Mouse (Mus musculus): Measurements from ENCODE around the gene Zscan22. TPM values are rescaled to one million over a fixed set of nuclear protein-coding genes. Genes with fewer than 3 reads are reported as not detected.
"Not testable (repeated sequence)": the region's sequence is repeated elsewhere in the genome, so short reads cannot be mapped to it uniquely, and the experiment has no call there.

Gene Zscan22
- polyA plus RNA-seq (2015; fragmentation: Nextera tagmentation; extraction: Ambion mirVana): 13.8 TPM in 2 replicates

DNA sequence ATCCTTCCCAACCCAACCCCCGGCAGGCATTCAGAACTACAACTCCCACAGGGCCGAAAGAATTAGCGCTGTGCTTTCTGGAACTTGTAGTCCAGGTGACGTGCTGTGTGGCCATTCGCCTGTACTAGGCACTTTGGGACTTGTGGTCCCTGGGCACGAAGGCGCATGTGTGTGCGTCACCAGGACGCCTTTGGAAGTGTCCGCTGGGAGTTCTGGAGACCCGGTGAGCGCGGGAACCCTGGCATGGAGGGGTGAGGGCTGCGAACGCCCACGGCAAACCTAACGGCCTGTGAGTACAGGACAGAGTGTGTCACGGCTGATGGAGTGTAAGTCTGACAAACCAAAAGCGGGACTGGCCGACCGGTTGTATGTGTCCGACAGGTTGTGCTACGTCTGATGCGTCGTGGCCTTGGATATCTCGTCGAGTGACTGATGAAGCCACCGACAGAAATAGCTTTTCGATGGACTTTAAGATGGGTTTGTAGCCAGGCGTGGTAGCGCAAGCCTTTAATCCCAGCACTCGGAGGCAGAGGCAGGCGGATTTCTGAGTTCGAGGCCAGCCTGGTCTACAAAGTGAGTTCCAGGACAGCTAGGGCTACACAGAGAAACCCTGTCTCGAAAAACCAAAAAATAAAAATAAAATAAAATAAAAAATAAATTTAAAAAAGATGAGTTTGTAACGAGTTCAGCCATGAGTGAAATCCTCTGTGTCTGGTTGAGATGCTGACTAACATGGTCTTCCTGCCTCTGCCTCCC lies at the start of gene Zscan22:
Gene Zscan22, plus strand, starts transcription at position 161 of the 756 bp plus-strand sequence.
- H3K9ac ChIP-seq (replicated peaks): peak within 1 kb of the TSS; percentile 61
- ATAC-seq (replicated peaks): peak; percentile 99
- peak within 1 kb of the TSS; percentile 57 for H3K4me3 ChIP-seq
- peak within 1 kb of the TSS; percentile 47 for H3K4me2 ChIP-seq (replicated peaks)
- 6% methylated on average over 36 of the region's 36 CpGs for WGBS
- H3K27me3 ChIP-seq: no peaks in the 10 kb centered on the region
- no peaks in the 10 kb centered on the region for H3K9me3 ChIP-seq
- H3K36me3 ChIP-seq: 0 out of 2 replicates have a peak, but pooled peaks cover 4% of the 10 kb centered on the region
- peaks cover 9% of the 10 kb centered on the region for H3K4me1 ChIP-seq
- no peak within 1 kb of the TSS for H3K27ac ChIP-seq (replicated peaks)

DNA sequence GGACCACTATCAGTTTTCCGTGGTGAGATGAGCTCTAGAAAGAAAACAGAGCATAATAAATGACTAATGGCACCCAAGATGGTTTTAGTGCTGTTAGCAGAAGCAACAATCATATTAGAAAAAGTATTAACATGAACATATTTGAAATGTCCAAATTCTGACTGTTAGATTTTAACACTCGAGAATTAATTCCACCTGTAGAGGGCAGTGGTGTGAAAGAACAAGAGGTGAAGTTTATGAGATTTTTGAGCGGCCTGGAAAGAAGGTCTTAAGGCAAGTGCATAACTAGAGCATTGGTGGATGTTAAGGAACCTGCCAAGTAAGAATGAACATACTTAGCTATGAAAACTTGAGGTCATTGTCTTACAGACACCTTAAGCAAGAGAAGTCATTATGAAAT lies 23.3 kb upstream of the Zscan22 start:
- Histone ChIP-seq H3K9ac (replicated peaks) (no peak overlapping the region), H3K4me2 (replicated peaks) (no peak overlapping the region), H3K27ac (replicated peaks) (no peak overlapping the region), H3K36me3 (no peaks in the 10 kb centered on the region), H3K4me1 (no peaks in the 10 kb centered on the region), H3K9me3 (no peaks in the 10 kb centered on the region), H3K4me3 (no peak overlapping the region), H3K27me3 (no peaks in the 10 kb centered on the region)
- no peak for ATAC-seq (replicated peaks)
- 35% methylated on average over 3 of the region's 3 CpGs for WGBS

DNA sequence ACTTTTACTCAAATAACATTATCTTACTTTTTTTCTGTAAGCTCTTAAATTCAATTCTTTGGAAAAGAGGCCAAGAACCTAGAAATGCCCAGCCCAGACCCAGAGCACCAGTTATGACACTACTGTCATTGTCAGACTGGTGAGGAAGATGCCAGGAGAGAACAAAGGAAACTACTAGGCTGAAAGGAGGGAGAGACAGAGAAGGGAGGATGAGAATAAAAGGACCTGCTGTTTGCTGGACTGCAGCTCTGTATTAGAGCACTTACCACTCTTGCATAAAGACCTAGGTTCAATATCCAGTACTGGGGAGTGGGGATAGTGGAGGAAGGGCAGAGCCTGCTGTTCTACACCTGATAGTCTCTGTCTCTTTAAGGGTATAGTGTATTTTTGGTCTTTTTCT lies 17.6 kb upstream of the Zscan22 start:
- Histone ChIP-seq H3K9ac (replicated peaks) (no peak overlapping the region), H3K36me3 (peaks cover 12% of the 10 kb centered on the region), H3K4me1 (peaks cover 18% of the 10 kb centered on the region), H3K4me2 (replicated peaks) (peak overlapping the region; percentile 80; the same call in 1 of the 2 replicates), H3K9me3 (no peaks in the 10 kb centered on the region), H3K27ac (replicated peaks) (no peak overlapping the region), H3K27me3 (no peaks in the 10 kb centered on the region), H3K4me3 (no peak overlapping the region)
- no peak; the same call in 1 of the 2 replicates for ATAC-seq (replicated peaks)

DNA sequence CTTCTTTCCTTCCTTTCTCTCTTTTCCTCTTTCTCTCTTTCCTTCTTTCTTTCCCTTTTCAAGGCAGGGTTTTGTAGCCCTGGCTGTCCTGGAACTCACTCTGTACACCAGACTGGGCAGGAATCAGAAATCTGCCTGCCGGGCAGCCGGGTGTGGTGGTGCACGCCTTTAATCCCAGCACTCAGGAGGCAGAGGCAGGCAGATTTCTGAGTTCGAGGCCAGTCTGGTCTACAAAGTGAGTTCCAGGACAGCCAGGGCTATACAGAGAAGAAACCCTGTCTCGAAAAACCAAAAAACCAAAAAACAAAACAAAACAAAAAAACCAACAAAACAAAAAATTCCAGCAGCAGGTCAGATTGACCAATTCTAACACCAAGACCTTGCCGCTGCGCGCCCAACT lies 17.1 kb upstream of the Zscan22 start:
- not testable (repeated sequence) for H3K27me3 ChIP-seq; H3K9me3 ChIP-seq; H3K27ac ChIP-seq (replicated peaks)
- peak overlapping the region; percentile 88 for H3K9ac ChIP-seq (replicated peaks)
- H3K4me1 ChIP-seq: peaks cover 18% of the 10 kb centered on the region
- peak overlapping the region; percentile 83 for H3K4me3 ChIP-seq
- WGBS: 43% methylated on average over 8 of the region's 8 CpGs
- H3K36me3 ChIP-seq: peaks cover 17% of the 10 kb centered on the region
- peak overlapping the region; percentile 80 for H3K4me2 ChIP-seq (replicated peaks)
- ATAC-seq (replicated peaks): peak; percentile 53

DNA sequence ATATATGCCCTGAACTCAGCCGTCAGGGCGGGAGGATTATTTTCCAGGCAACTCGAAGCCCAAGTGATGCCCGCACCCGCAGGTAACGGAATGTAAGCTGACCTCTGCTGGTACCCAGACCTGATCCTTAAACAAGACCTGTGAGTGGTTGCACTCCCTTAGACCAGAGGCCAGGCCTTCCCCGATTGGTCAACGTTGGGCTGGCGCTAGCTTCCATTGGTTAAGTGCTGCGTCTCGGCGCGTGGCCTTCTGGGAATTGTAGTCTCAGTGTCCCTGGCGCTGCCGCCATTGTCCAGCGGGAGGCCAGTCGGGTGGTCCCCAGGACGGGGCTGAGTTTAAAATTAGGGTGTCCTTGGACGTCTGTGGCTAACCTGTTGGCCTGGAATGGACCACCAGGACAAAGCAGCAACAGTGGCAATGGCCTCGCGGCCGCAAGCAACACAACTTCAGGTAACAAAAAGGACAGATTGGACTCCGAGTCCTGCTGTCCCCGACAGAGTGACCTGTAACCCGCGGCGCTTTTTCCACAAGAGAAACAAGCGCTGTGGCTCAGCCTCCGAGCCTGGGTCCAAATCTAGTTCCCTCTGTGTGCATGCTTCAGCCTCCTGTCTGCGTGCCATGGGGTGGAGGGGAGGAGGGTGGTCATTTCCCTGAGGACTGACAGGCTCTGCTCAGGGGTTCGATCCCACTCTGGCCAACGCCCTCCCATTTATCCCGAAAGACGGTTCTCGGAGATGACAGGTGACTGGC lies 16.5 kb upstream of the Zscan22 start, which contains the start of gene Zfp128:
Gene Zfp128, plus strand, starts transcription at position 267 of the 750 bp plus-strand sequence.
- peaks cover 23% of the 10 kb centered on the region for H3K36me3 ChIP-seq
- H3K27me3 ChIP-seq: no peaks in the 10 kb centered on the region
- peak within 1 kb of the TSS; percentile 88 for H3K9ac ChIP-seq (replicated peaks)
- H3K4me3 ChIP-seq: peak within 1 kb of the TSS; percentile 83
- H3K9me3 ChIP-seq: no peaks in the 10 kb centered on the region
- H3K27ac ChIP-seq (replicated peaks): peak within 1 kb of the TSS; percentile 45; the same call in 1 of the 2 replicates
- H3K4me1 ChIP-seq: peaks cover 18% of the 10 kb centered on the region
- peak within 1 kb of the TSS; percentile 80 for H3K4me2 ChIP-seq (replicated peaks)
- under 1% methylated on average over 35 of the region's 35 CpGs for WGBS
- peak; percentile 99 for ATAC-seq (replicated peaks)

DNA sequence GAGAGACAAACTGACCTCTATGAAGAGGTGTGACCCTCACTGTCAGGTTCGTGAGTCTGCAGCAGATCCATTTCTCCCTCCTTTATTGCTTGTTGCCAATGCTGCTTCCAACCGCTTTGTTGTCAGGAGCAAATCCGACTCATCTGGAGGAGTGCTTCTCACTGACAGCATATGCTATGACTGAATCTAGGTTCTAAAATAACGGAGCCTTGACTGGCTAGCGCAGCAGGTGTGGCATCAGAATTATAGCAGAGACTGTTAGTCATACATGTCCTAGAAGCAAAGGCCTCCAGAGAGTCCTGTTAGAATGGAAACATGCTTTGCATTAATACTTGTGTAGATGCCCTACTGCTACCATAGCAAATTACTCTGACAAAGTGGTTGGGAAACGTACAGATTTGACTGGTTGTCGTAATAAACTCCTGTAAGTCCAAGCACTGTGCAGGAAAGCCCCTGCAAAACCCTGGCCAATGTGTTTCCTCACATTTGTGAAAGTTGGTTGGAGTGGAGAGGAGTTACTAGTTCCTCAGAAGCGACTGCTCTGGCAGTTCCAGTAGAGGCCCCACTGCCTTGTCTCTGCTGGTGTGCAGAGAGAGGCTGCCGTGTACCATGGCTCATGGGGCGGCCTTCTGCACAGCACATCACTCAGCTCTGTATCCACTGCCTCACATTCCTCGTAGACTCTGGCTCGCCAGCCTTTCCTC lies 10.9 kb upstream of the Zscan22 start:
- H3K4me2 ChIP-seq (replicated peaks): no peak overlapping the region
- 93% methylated on average over 12 of the region's 12 CpGs for WGBS
- peaks cover 9% of the 10 kb centered on the region for H3K4me1 ChIP-seq
- H3K9ac ChIP-seq (replicated peaks): no peak overlapping the region
- H3K27ac ChIP-seq (replicated peaks): no peak overlapping the region
- H3K9me3 ChIP-seq: no peaks in the 10 kb centered on the region
- ATAC-seq (replicated peaks): no peak
- no peaks in the 10 kb centered on the region for H3K27me3 ChIP-seq
- no peak overlapping the region for H3K4me3 ChIP-seq
- H3K36me3 ChIP-seq: peaks cover 75% of the 10 kb centered on the region

DNA sequence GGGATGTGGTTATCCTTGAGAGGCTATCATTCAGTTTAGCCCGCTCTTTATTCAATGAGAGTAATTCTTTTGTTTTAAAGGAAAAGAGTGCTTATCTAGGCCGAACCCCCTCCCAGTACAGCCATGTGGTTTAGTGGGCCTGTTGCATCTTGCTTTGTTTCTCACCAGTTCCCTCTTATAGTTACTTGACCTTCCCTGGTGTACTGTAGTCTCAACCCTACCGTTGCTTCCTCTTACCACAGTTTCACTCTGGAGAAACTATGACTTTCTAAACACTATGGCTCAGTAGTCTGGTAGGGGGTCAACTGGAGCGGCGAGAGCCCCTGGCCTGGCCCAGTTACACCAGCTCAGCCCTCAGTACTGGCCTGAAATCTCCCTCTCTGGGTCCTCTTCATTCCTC lies 10.0 kb upstream of the Zscan22 start:
- H3K27ac ChIP-seq (replicated peaks): no peak overlapping the region
- no peak overlapping the region for H3K9ac ChIP-seq (replicated peaks)
- no peaks in the 10 kb centered on the region for H3K27me3 ChIP-seq
- ATAC-seq (replicated peaks): no peak
- H3K4me3 ChIP-seq: no peak overlapping the region
- 0 out of 2 replicates have a peak, but pooled peaks cover under 1% of the 10 kb centered on the region for H3K4me1 ChIP-seq
- peaks cover 84% of the 10 kb centered on the region for H3K36me3 ChIP-seq
- 95% methylated on average over 5 of the region's 5 CpGs for WGBS
- H3K9me3 ChIP-seq: no peaks in the 10 kb centered on the region
- no peak overlapping the region for H3K4me2 ChIP-seq (replicated peaks)

DNA sequence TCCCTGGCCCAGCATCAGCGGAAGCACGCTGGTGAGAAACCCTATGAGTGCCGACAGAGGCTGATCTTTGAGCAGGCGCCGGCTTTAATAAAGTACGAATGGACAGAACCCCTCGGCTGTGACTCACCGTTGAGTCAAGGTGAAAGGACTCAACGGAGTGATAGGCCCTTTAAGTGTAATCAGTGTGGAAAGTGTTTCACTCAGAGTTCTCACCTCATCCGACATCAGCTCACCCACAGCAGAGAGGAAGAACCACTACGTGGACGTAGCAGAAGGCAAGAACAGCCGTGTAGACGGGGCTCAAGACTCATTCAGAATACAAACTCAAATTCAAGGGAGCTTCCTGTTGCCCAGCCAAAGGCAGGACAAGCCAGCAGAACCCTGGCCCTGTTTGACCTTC lies 6.7 kb upstream of the Zscan22 start:
- Histone ChIP-seq H3K36me3 (peaks cover 62% of the 10 kb centered on the region), H3K27me3 (no peaks in the 10 kb centered on the region), H3K4me3 (no peak overlapping the region), H3K27ac (replicated peaks) (no peak overlapping the region), H3K9me3 (no peaks in the 10 kb centered on the region), H3K4me1 (no peaks in the 10 kb centered on the region), H3K4me2 (replicated peaks) (no peak overlapping the region), H3K9ac (replicated peaks) (no peak overlapping the region)
- ATAC-seq (replicated peaks): no peak
- 93% methylated on average over 14 of the region's 14 CpGs for WGBS

DNA sequence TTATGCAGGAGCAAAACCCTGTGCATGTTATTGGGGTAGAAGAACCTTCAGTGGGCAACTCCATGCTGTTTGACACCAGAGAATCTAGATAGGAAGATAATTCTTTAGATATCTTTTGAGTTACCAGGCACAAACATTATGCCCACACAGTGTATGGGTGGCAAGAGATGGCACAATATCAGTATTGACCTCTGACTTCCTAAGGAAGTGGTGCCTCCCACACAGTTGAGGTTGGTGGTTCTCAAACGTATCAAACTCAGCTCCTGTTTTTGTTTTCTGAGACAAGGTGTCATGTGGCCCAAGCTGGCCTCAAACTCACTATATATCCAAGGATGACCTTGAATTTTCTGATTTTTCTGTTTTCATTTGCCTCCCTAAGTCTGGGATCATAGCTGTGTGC lies 6.3 kb upstream of the Zscan22 start:
- Histone ChIP-seq H3K4me2 (replicated peaks) (no peak overlapping the region), H3K9ac (replicated peaks) (no peak overlapping the region), H3K27ac (replicated peaks) (no peak overlapping the region), H3K9me3 (no peaks in the 10 kb centered on the region), H3K27me3 (no peaks in the 10 kb centered on the region), H3K4me1 (no peaks in the 10 kb centered on the region), H3K36me3 (peaks cover 58% of the 10 kb centered on the region), H3K4me3 (no peak overlapping the region)
- WGBS: 81% methylated on average over 1 of the region's 1 CpGs
- ATAC-seq (replicated peaks): no peak

DNA sequence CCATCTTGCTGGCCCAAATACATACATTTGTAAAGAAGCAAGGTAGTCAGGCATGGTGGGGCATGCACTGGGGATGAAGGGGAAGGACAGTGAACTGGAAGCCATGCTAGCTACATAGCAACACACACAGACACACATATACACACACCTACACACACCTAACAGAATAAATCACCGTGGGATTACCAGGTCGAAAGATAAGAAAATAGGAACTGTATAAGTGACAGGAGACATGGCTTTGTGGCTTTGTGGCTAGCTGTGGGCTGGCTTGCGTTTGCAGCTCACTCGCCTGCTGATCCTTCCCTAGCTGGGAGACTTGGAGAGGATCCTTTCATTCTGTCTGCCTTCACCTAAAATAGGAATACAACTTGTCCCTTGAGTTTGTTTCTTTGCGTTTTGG lies 3.9 kb downstream of the Zscan22 start:
- Histone ChIP-seq H3K27me3 (no peaks in the 10 kb centered on the region), H3K4me3 (no peak overlapping the region), H3K9me3 (no peaks in the 10 kb centered on the region), H3K36me3 (peaks cover 23% of the 10 kb centered on the region), H3K27ac (replicated peaks) (no peak overlapping the region), H3K4me2 (replicated peaks) (no peak overlapping the region), H3K9ac (replicated peaks) (no peak overlapping the region), H3K4me1 (peaks cover 9% of the 10 kb centered on the region)
- 95% methylated on average over 5 of the region's 5 CpGs for WGBS
- ATAC-seq (replicated peaks): no peak

DNA sequence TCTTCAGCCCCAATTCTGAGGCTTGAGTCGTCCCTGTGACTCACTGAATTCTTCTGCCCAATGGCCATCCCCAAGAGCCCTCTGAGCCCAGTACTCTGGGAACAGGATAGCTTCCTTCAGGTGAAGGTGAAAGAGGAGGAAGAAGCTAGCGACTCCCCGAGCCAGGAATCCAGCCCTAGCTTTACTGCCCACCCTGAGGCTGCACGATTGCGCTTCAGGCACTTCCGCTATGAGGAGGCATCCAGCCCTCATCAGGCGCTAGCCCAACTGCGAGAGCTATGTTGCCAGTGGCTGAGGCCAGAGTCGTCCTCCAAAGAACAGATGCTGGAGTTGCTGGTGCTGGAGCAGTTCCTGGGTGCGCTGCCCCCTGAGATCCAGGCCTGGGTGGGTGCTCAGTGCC lies 6.0 kb downstream of the Zscan22 start:
- H3K27me3 ChIP-seq: no peaks in the 10 kb centered on the region
- ATAC-seq (replicated peaks): no peak
- peaks cover 4% of the 10 kb centered on the region for H3K4me1 ChIP-seq
- peaks cover 44% of the 10 kb centered on the region for H3K36me3 ChIP-seq
- H3K27ac ChIP-seq (replicated peaks): no peak overlapping the region
- no peaks in the 10 kb centered on the region for H3K9me3 ChIP-seq
- no peak overlapping the region for H3K9ac ChIP-seq (replicated peaks)
- 52% methylated on average over 10 of the region's 10 CpGs for WGBS
- H3K4me3 ChIP-seq: no peak overlapping the region
- no peak overlapping the region for H3K4me2 ChIP-seq (replicated peaks)

DNA sequence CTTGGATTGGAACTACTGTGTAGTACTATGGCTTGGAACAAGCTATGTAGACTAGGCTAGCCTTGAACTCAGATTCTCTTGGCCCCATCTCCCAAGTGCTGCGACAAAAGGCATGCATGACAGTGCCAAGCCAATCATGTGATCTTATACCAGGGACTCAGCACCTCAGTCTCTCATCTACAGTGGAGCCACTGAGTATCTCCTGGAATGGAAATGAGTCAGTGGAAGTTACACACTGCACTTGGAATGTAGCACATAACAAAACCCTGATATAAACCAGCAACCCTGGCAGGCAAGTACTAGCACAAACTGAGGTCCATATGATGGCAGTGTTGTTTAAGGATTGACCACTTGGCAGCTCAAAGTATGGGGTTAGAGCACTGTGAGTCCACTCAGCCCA lies 7.5 kb downstream of the Zscan22 start:
- Histone ChIP-seq H3K4me1 (peaks cover 6% of the 10 kb centered on the region), H3K9ac (replicated peaks) (no peak overlapping the region), H3K27me3 (no peaks in the 10 kb centered on the region), H3K36me3 (peaks cover 49% of the 10 kb centered on the region), H3K9me3 (no peaks in the 10 kb centered on the region), H3K4me2 (replicated peaks) (no peak overlapping the region), H3K27ac (replicated peaks) (no peak overlapping the region), H3K4me3 (no peak overlapping the region)
- 94% methylated on average over 1 of the region's 1 CpGs for WGBS
- no peak for ATAC-seq (replicated peaks)

All from forebrain, embryonic 15.5 days (tissue).